Mouse (Mus musculus) c-Kit-positive CD71-positive TER-119-positive erythroid progenitor cells, embryonic 14.5 days (primary cell): ENCODE data around the gene Slc43a1.

Source experiments
- DNase-seq: peaks from one replicate; pipeline ENCODE4 v3.0.0-alpha.2; 2013; ENCODE audit warnings: low spot score

The Slc43a1 gene

GRCm38 (mm10) chr2:84831666-84832391, 6.8 kb upstream of the Slc43a1 start:
- peak; percentile 89 for DNase-seq

- no peak for DNase-seq
Observed at GRCm38 (mm10) chr2:84837107-84837506, 1.5 kb upstream of the Slc43a1 start.

- DNase-seq, result no peak
Observed at GRCm38 (mm10) chr2:84837817-84838592, 645 bp upstream of the Slc43a1 start.

GRCm38 (mm10) chr2:84838993-84839980, 637 bp downstream of the Slc43a1 start:
- DNase-seq, result peak; percentile 76

GRCm38 (mm10) chr2:84840016-84840747, 1.5 kb downstream of the Slc43a1 start:
- peak; percentile 56 for DNase-seq

- peak; percentile 60 for DNase-seq
Observed at GRCm38 (mm10) chr2:84840748-84841563, 2.3 kb downstream of the Slc43a1 start.

GRCm38 (mm10) chr2:84841905-84842304, 3.3 kb downstream of the Slc43a1 start:
- peak; percentile 92 for DNase-seq

- peak; percentile 68 for DNase-seq
Observed at GRCm38 (mm10) chr2:84843654-84844053, 5.0 kb downstream of the Slc43a1 start.

- no peak for DNase-seq
Observed at GRCm38 (mm10) chr2:84845226-84845625, 6.6 kb downstream of the Slc43a1 start.

- DNase-seq, result no peak
Observed at GRCm38 (mm10) chr2:84850407-84851129, 11.9 kb downstream of the Slc43a1 start.

GRCm38 (mm10) chr2:84851130-84852040, 12.7 kb downstream of the Slc43a1 start:
- no peak for DNase-seq

- peak; percentile 35 for DNase-seq
Observed at GRCm38 (mm10) chr2:84855732-84856131, 17.1 kb downstream of the Slc43a1 start.

- DNase-seq, result no peak
Observed at GRCm38 (mm10) chr2:84858551-84858950, 19.9 kb downstream of the Slc43a1 start.

GRCm38 (mm10) chr2:84859991-84860780, 21.5 kb downstream of the Slc43a1 start:
- no peak for DNase-seq

- DNase-seq, result no peak
Observed at GRCm38 (mm10) chr2:84861430-84861829, 22.8 kb downstream of the Slc43a1 start.

GRCm38 (mm10) chr2:84862231-84862630, 23.6 kb downstream of the Slc43a1 start:
- no peak for DNase-seq

GRCm38 (mm10) chr2:84865616-84866571, 27.2 kb downstream of the Slc43a1 start:
- peak; percentile 49 for DNase-seq
